Mouse (Mus musculus): ENCODE measurements around the gene Cep72.
"Not testable (repeated sequence)": the region's sequence is repeated elsewhere in the genome, so short reads cannot be mapped to it uniquely, and the experiment has no call there.

- not testable (repeated sequence) for TF ChIP-seq CTCF (IDR thresholded peaks at IDR 0.05; ENCODE audit: control insufficient read depth, insufficient read depth, insufficient read length); CEBPB (IDR thresholded peaks at IDR 0.05; ENCODE audit: low read depth)
Observed at GRCm38 (mm10) chr13:74019006-74019405, 43.1 kb downstream of the Cep72 start.

Data from C2C12 (cell line).